Mouse (Mus musculus) ES-Bruce4 (cell line): Measurements from ENCODE around the gene Sgsm3.

ENCODE experiments used
- EP300 ChIP-seq: IDR thresholded peaks from 2 replicates; pipeline ENCODE4 v1.6.1; 2011; ENCODE audit warnings: low read depth, low read length; ENCODE audit not compliant: insufficient read depth
- POLR2A ChIP-seq: IDR thresholded peaks from one replicate; pipeline ENCODE4 v1.8.1; 2011; ENCODE audit warnings: low read length; ENCODE audit not compliant: insufficient read depth

GRCm38 (mm10) chr15:81010114-81010513 is 32.5 kb downstream of the Sgsm3 start:
- no peak for TF ChIP-seq POLR2A
- TF ChIP-seq EP300: no peak
